15 mouse cellular contexts compared by ENCODE assay signal in genomic region chr14:16296816-16297468, GRCm38 (mm10). TPM values are rescaled to one million over a fixed set of nuclear protein-coding genes. Genes with fewer than 3 reads are reported as not detected.
DNase-seq lines count a peak whose midpoint lies in the region.
"Had no signal": no experiment of that assay in that cellular context is flagged by ENCODE, and none has a peak within 500 bp of the region (broad histone marks: within the 10 kb centered on the region; RNA-seq: fewer than 3 reads in every experiment).

No protein-coding gene starts in this region.

- intact Hi-C loops in left cerebral cortex, postnatal 36 days (cut with DNase I), result loop anchor here (5.0 kb wide), 1 partner anchor 70 kb away; the partner anchor contains the start of gene Top2b
- intact Hi-C loops in heart, postnatal 36 days (cut with DNase I), result no loop called here

- DNase-seq in frontal cortex, adult 2 months (ENCODE audit: extremely low spot score in 1 of 2, low spot score in 1 of 2), result peak; percentile 26 to 27
- no peak for DNase-seq in frontal cortex, postnatal 25 days (ENCODE audit: low spot score in 2 of 2)
- peak; percentile 20 to 34 for DNase-seq in left cerebral cortex, adult 9 months (ENCODE audit: low spot score in 2 of 2)
- DNase-seq in left cerebral cortex, postnatal 36 days (ENCODE audit: low spot score in 2 of 2), result no peak
- DNase-seq in right cerebral cortex, adult 2 months (ENCODE audit: low spot score in 2 of 2), result peak; percentile 18 to 29
- no peak for DNase-seq in right cerebral cortex, postnatal 14 days
- no peak for DNase-seq in heart, postnatal 36 days
- no peak for DNase-seq in cerebellum, adult 9-11 months
- DNase-seq: adrenal gland, postnatal 10 days; cerebellum, adult 11-12 months; cerebellum, postnatal 36 days; gastrocnemius, postnatal 36 days; kidney, adult 9 months; kidney, postnatal 25 days; thymus, adult 18-20 months had no signal

RNA-seq across cellular contexts. Expression of gene Oxsm, which starts 47.3 kb away (rescaled TPM):
- 5.5 and 5.6 TPM in 2 replicates for polyA plus RNA-seq in frontal cortex, adult 2 months (2012; rRNA removed)
- 10 to 100 TPM; 10.4 to 11.6 TPM for total RNA-seq in left cerebral cortex, postnatal 36 days (2021)
- total RNA-seq in heart, postnatal 36 days (2021), result 10 to 100 TPM; 22.0 to 22.9 TPM

RNA-seq across cellular contexts. Expression of gene Ngly1, which starts 47.9 kb away (rescaled TPM):
- polyA plus RNA-seq in frontal cortex, adult 2 months (2012; rRNA removed), result 16.6 and 16.7 TPM in 2 replicates
- total RNA-seq in left cerebral cortex, postnatal 36 days (2021), result 10 to 100 TPM; 29.1 to 33.4 TPM
- 10 to 100 TPM; 36.7 to 37.1 TPM for total RNA-seq in heart, postnatal 36 days (2021)

Comparison
In these comparisons a context has a peak if more than half of its experiments do, and no peak if none do; other contexts are left out.
1. DNase-seq: peak in frontal cortex, adult 2 months (2 of 2), left cerebral cortex, adult 9 months (2 of 2) and right cerebral cortex, adult 2 months (2 of 2); none in frontal cortex, postnatal 25 days (0 of 2), left cerebral cortex, postnatal 36 days (0 of 2), right cerebral cortex, postnatal 14 days (single experiment), heart, postnatal 36 days (0 of 2) and cerebellum, adult 9-11 months (single experiment).